Mouse (Mus musculus) MEL (cell line): ENCODE data around the gene Actn1. TPM values are rescaled to one million over a fixed set of nuclear protein-coding genes. Genes with fewer than 3 reads are reported as not detected.

Experiments
- DNase-seq: peaks from one replicate; pipeline ENCODE4 v3.0.0; 2011; ENCODE audit warnings: low read depth, low spot score
- H3K27ac ChIP-seq: 2 replicates; pipeline ENCODE4 v1.5.1; 2012; ENCODE audit warnings: low read depth, mild to moderate bottlenecking, control low read depth, low read length, moderate library complexity; ENCODE audit not compliant: control insufficient read depth
- H3K27me3 ChIP-seq, 2 experiments: fragments of 150-350 bp in 1 of 2; sonication (generic) in 1 of 2; 2 replicates each; pipeline ENCODE4 v1.6.1; 2012; ENCODE audit warnings: low read length in 2 of 2, mild to moderate bottlenecking in 2 of 2, improper control_type of control experiment in 1 of 2, moderate library complexity in 1 of 2; ENCODE audit not compliant: insufficient read depth in 2 of 2, control insufficient read depth in 1 of 2
- H3K36me3 ChIP-seq, 2 experiments: 2 replicates each; pipeline ENCODE4 v1.6.1; 2012 to 2014; ENCODE audit warnings: low read length in 2 of 2, improper control_type of control experiment in 1 of 2, inconsistent platforms in 1 of 2, mild to moderate bottlenecking in 1 of 2; ENCODE audit not compliant: insufficient read depth in 2 of 2, control insufficient read depth in 1 of 2
- H3K4me1 ChIP-seq, 2 experiments: fragments of 150-350 bp in 1 of 2; sonication (generic) in 1 of 2; 2 replicates each; pipeline ENCODE4 v1.6.1; 2012; ENCODE audit warnings: low read length in 2 of 2, improper control_type of control experiment in 1 of 2, mild to moderate bottlenecking in 1 of 2; ENCODE audit not compliant: insufficient read depth in 2 of 2, control insufficient read depth in 1 of 2
- H3K4me3 ChIP-seq, 2 experiments: fragments of 150-350 bp in 1 of 2; sonication (generic) in 1 of 2; 2 replicates each; pipeline ENCODE4 v1.5.1; 2012; ENCODE audit warnings: low read depth in 2 of 2, low read length in 2 of 2, mild to moderate bottlenecking in 2 of 2, moderate library complexity in 2 of 2, control low read depth in 1 of 2, improper control_type of control experiment in 1 of 2; ENCODE audit not compliant: control insufficient read depth in 1 of 2, insufficient read depth in 1 of 2
- H3K79me2 ChIP-seq: 2 replicates; pipeline ENCODE4 v1.6.1; 2012; ENCODE audit warnings: mild to moderate bottlenecking, low read length, moderate library complexity; ENCODE audit not compliant: control insufficient read depth, poor library complexity, insufficient read depth
- H3K9ac ChIP-seq: 2 replicates; pipeline ENCODE4 v1.6.1; 2012; ENCODE audit warnings: low read depth, mild to moderate bottlenecking, control low read depth, low read length, moderate library complexity; ENCODE audit not compliant: control insufficient read depth, poor library complexity, severe bottlenecking
- H3K9me3 ChIP-seq: fragments of 150-350 bp; sonication (generic); replicated peaks from 2 replicates; pipeline ENCODE4 v1.6.1; 2012; ENCODE audit warnings: mild to moderate bottlenecking, low read length, improper control_type of control experiment, moderate library complexity; ENCODE audit not compliant: insufficient read depth
- BHLHE40 ChIP-seq: IDR thresholded peaks from 2 replicates; pipeline ENCODE4 v1.6.1; 2012; ENCODE audit warnings: low read depth, mild to moderate bottlenecking, inconsistent platforms, low read length, improper control_type of control experiment, borderline replicate concordance
- CHD1 ChIP-seq: IDR thresholded peaks from 2 replicates; pipeline ENCODE4 v1.6.1; 2012; ENCODE audit warnings: low read depth, mild to moderate bottlenecking, inconsistent platforms, low read length, improper control_type of control experiment
- CHD2 ChIP-seq: IDR thresholded peaks from 2 replicates; pipeline ENCODE4 v1.6.1; 2011; ENCODE audit warnings: low read length, improper control_type of control experiment
- CTCF ChIP-seq, 3 experiments: IDR thresholded peaks in 2 of 3; conservative IDR thresholded peaks in 1 of 3; 2 replicates each; pipeline ENCODE4 v1.5.1; 2011 to 2012; ENCODE audit warnings: low read length in 3 of 3, low read depth in 2 of 3, mild to moderate bottlenecking in 2 of 3, improper control_type of control experiment in 1 of 3, inconsistent platforms in 1 of 3, mixed read lengths in 1 of 3, moderate library complexity in 1 of 3; ENCODE audit not compliant: control insufficient read depth in 1 of 3, insufficient read depth in 1 of 3, poor library complexity in 1 of 3, severe bottlenecking in 1 of 3
- E2F4 ChIP-seq: IDR thresholded peaks from 2 replicates; pipeline ENCODE4 v1.6.1; 2011; ENCODE audit warnings: low read depth, low read length, improper control_type of control experiment, borderline replicate concordance
- ELF1 ChIP-seq: IDR thresholded peaks from 2 replicates; pipeline ENCODE4 v1.6.1; 2014; ENCODE audit warnings: low read depth, mild to moderate bottlenecking, inconsistent platforms, low read length, improper control_type of control experiment, moderate library complexity
- GABPA ChIP-seq: IDR thresholded peaks from 2 replicates; pipeline ENCODE4 v1.6.1; 2012; ENCODE audit warnings: low read depth, mild to moderate bottlenecking, inconsistent platforms, low read length, improper control_type of control experiment, moderate library complexity
- GATA1 ChIP-seq: IDR thresholded peaks from 2 replicates; pipeline ENCODE4 v1.6.1; 2011; ENCODE audit warnings: low read depth, low read length, improper control_type of control experiment
- HCFC1 ChIP-seq: IDR thresholded peaks from 2 replicates; pipeline ENCODE4 v1.6.1; 2012; ENCODE audit warnings: low read depth, mild to moderate bottlenecking, inconsistent platforms, low read length, improper control_type of control experiment, moderate library complexity
- JUND ChIP-seq: IDR thresholded peaks from 2 replicates; pipeline ENCODE4 v1.6.1; 2011; ENCODE audit warnings: low read depth, mild to moderate bottlenecking, improper control_type of control experiment, low read length
- KAT2A ChIP-seq: conservative IDR thresholded peaks from 2 replicates; pipeline ENCODE4 v1.6.1; 2012; ENCODE audit warnings: low read depth, low read length, improper control_type of control experiment, inconsistent platforms
- MAFK ChIP-seq: IDR thresholded peaks from 2 replicates; pipeline ENCODE4 v1.6.1; 2011; ENCODE audit warnings: low read depth, mild to moderate bottlenecking, low read length, improper control_type of control experiment, borderline replicate concordance
- MAX ChIP-seq: IDR thresholded peaks from 2 replicates; pipeline ENCODE4 v1.6.1; 2011; ENCODE audit warnings: low read length, improper control_type of control experiment
- MEF2A ChIP-seq: IDR thresholded peaks from 2 replicates; pipeline ENCODE4 v1.6.1; 2014; ENCODE audit warnings: low read depth, mild to moderate bottlenecking, inconsistent platforms, low read length, improper control_type of control experiment; ENCODE audit not compliant: poor library complexity, insufficient replicate concordance, severe bottlenecking; ENCODE audit errors: extremely low read depth
- MXI1 ChIP-seq: IDR thresholded peaks from 2 replicates; pipeline ENCODE4 v1.6.1; 2011; ENCODE audit warnings: mild to moderate bottlenecking, low read depth, low read length, improper control_type of control experiment
- MYB ChIP-seq: IDR thresholded peaks from 2 replicates; pipeline ENCODE4 v1.6.1; 2011; ENCODE audit warnings: mild to moderate bottlenecking, low read depth, low read length, improper control_type of control experiment
- MYC ChIP-seq: IDR thresholded peaks from 2 replicates; pipeline ENCODE4 v1.6.1; 2011; ENCODE audit warnings: low read depth, mild to moderate bottlenecking, low read length, improper control_type of control experiment, moderate library complexity
- NELFE ChIP-seq: IDR thresholded peaks from 2 replicates; pipeline ENCODE4 v1.6.1; 2011; ENCODE audit warnings: low read depth, low read length, improper control_type of control experiment
- NRF1 ChIP-seq: IDR thresholded peaks from 2 replicates; pipeline ENCODE4 v1.6.1; 2014; ENCODE audit warnings: low read depth, mild to moderate bottlenecking, inconsistent platforms, low read length, improper control_type of control experiment, moderate library complexity; ENCODE audit not compliant: poor library complexity, insufficient read depth, severe bottlenecking
- POLR2A ChIP-seq, 2 experiments: IDR thresholded peaks; 2 replicates each; pipeline ENCODE4 v1.6.1; 2011 to 2012; ENCODE audit warnings: low read length in 2 of 2, mild to moderate bottlenecking in 2 of 2, control low read depth in 1 of 2, improper control_type of control experiment in 1 of 2, low read depth in 1 of 2, moderate library complexity in 1 of 2; ENCODE audit not compliant: control insufficient read depth in 1 of 2, insufficient read depth in 1 of 2, poor library complexity in 1 of 2
- POLR2AphosphoS2 ChIP-seq: IDR thresholded peaks from 2 replicates; pipeline ENCODE4 v1.6.1; 2011; ENCODE audit warnings: low read length, improper control_type of control experiment
- POLR2AphosphoS5 ChIP-seq: IDR thresholded peaks from 2 replicates; pipeline ENCODE4 v1.6.1; 2012; ENCODE audit warnings: low read depth, borderline replicate concordance, mild to moderate bottlenecking, inconsistent platforms, low read length, moderate library complexity, mixed read lengths
- RAD21 ChIP-seq: IDR thresholded peaks from 2 replicates; pipeline ENCODE4 v1.6.1; 2011; ENCODE audit warnings: mild to moderate bottlenecking, low read depth, low read length, improper control_type of control experiment
- RCOR1 ChIP-seq: IDR thresholded peaks from 2 replicates; pipeline ENCODE4 v1.6.1; 2012; ENCODE audit warnings: low read depth, mild to moderate bottlenecking, inconsistent platforms, low read length, improper control_type of control experiment
- SIN3A ChIP-seq: IDR thresholded peaks from 2 replicates; pipeline ENCODE4 v1.6.1; 2012; ENCODE audit warnings: low read length, improper control_type of control experiment, inconsistent platforms
- SMC3 ChIP-seq: IDR thresholded peaks from 2 replicates; pipeline ENCODE4 v1.6.1; 2011; ENCODE audit warnings: low read depth, low read length, improper control_type of control experiment
- TAL1 ChIP-seq: IDR thresholded peaks from 2 replicates; pipeline ENCODE4 v1.6.1; 2012; ENCODE audit warnings: mild to moderate bottlenecking, inconsistent platforms, low read length, moderate library complexity, mixed read lengths
- TBP ChIP-seq: IDR thresholded peaks from 2 replicates; pipeline ENCODE4 v1.8.0; 2011; ENCODE audit warnings: low read depth, low read length, improper control_type of control experiment
- TCF12 ChIP-seq: IDR thresholded peaks from 2 replicates; pipeline ENCODE4 v1.6.1; 2014; ENCODE audit warnings: low read depth, mild to moderate bottlenecking, inconsistent platforms, low read length, improper control_type of control experiment, moderate library complexity
- UBTF ChIP-seq: IDR thresholded peaks from 2 replicates; pipeline ENCODE4 v1.6.1; 2012; ENCODE audit warnings: low read depth, mild to moderate bottlenecking, inconsistent platforms, low read length, improper control_type of control experiment, moderate library complexity, borderline replicate concordance; ENCODE audit not compliant: insufficient read depth
- USF1 ChIP-seq: IDR thresholded peaks from 2 replicates; pipeline ENCODE4 v1.6.1; 2014; ENCODE audit warnings: low read depth, mild to moderate bottlenecking, inconsistent platforms, low read length, improper control_type of control experiment, moderate library complexity
- USF2 ChIP-seq, 2 experiments: IDR thresholded peaks; 2 replicates each; pipeline ENCODE4 v1.6.1; 2011 to 2012; ENCODE audit warnings: improper control_type of control experiment in 2 of 2, low read length in 2 of 2, borderline replicate concordance in 1 of 2, inconsistent platforms in 1 of 2, low read depth in 1 of 2, mild to moderate bottlenecking in 1 of 2; ENCODE audit not compliant: insufficient read depth in 1 of 2
- ZC3H11A ChIP-seq: IDR thresholded peaks from 2 replicates; pipeline ENCODE4 v1.6.1; 2012; ENCODE audit warnings: low read depth, mild to moderate bottlenecking, inconsistent platforms, low read length, improper control_type of control experiment
- ZKSCAN1 ChIP-seq: IDR thresholded peaks from 2 replicates; pipeline ENCODE4 v1.6.1; 2012; ENCODE audit warnings: low read depth, mild to moderate bottlenecking, inconsistent platforms, low read length, improper control_type of control experiment, moderate library complexity
- ZNF384 ChIP-seq: IDR thresholded peaks from 2 replicates; pipeline ENCODE4 v1.6.1; 2012; ENCODE audit warnings: low read depth, mild to moderate bottlenecking, inconsistent platforms, low read length, improper control_type of control experiment
- polyA plus RNA-seq, 2 experiments: library from polyadenylated mRNA; stranded (reverse) in 1 of 2; unstranded in 1 of 2; fragments of >175 nt in 1 of 2; fragments of >200 nt in 1 of 2; gene quantifications; 2 replicates each; pipeline versions ENCODE4 v1.2.1 to v1.2.4; 2012; ENCODE audit warnings: low replicate concordance in 2 of 2, low read depth in 1 of 2; ENCODE audit not compliant: insufficient read length in 2 of 2, insufficient read depth in 1 of 2, missing spikeins in 1 of 2
- total RNA-seq: library from RNA; depleted of rRNA; stranded (reverse); fragments of 300-350 nt; gene quantifications from 2 replicates; pipeline ENCODE4 v1.2.3, GENCODE M21; 2012

The Actn1 gene
- total and polyA plus RNA-seq, 3 experiments, result 7.8 to 27.0 TPM; not detected in 1

GRCm38 (mm10) chr12:80259216-80260055 is 735 bp downstream of the Actn1 start:
- Histone ChIP-seq H3K9ac (peak overlapping the region; percentile 87), H3K79me2 (peaks cover 7% of the 10 kb centered on the region), H3K36me3 (0 out of 4 replicates have a peak, but pooled peaks cover 0 to 2% of the 10 kb centered on the region in 2 experiments), H3K27me3 (no peaks in the 10 kb centered on the region), H3K27ac (peak overlapping the region; percentile 62), H3K4me3 (peak overlapping the region; percentile 89 to 94), H3K4me1 (peaks cover 0 to 6% of the 10 kb centered on the region in 2 experiments; a peak in 1 of 4 replicates), H3K9me3 (no peaks in the 10 kb centered on the region)
- peak; percentile 79 for DNase-seq
- TF ChIP-seq HCFC1 (no peak), GABPA (no peak), MYC (no peak), MAFK (no peak), SMC3 (no peak; the same call in 1 of the 2 replicates), USF2 (IDR thresholded peaks at IDR 0.05; ENCODE audit: borderline replicate concordance in 1 of 2, insufficient read depth in 1 of 2, low read depth in 1 of 2, low read length in 2 of 2) (no peak), RAD21 (no peak), TBP (no peak), MYB (no peak), E2F4 (no peak), BHLHE40 (no peak), KAT2A (no peak), CHD1 (peak; percentile 70; the same call in 1 of the 2 replicates), POLR2AphosphoS5 (no peak), ZKSCAN1 (no peak), TAL1 (no peak), MXI1 (no peak; the same call in none of the 2 replicates), NRF1 (no peak), MAX (no peak), POLR2AphosphoS2 (no peak), NELFE (peak; percentile 1; the same call in 1 of the 2 replicates), CTCF (IDR thresholded peaks at IDR 0.05 in 2 of 3, conservative IDR thresholded peaks at IDR 0.05 in 1 of 3; ENCODE audit: control insufficient read depth in 1 of 3, insufficient read depth in 1 of 3, low read depth in 2 of 3, low read length in 3 of 3, poor library complexity in 1 of 3, severe bottlenecking in 1 of 3) (peak in 2 of 3 experiments; percentile 10 to 20; a peak in 2 of 6 replicates), ZC3H11A (no peak), GATA1 (no peak), POLR2A (IDR thresholded peaks at IDR 0.05; ENCODE audit: control insufficient read depth in 1 of 2, insufficient read depth in 1 of 2, low read depth in 1 of 2, low read length in 2 of 2, poor library complexity in 1 of 2) (no peak; a peak in 2 of 4 replicates), SIN3A (no peak; the same call in 1 of the 2 replicates), USF1 (no peak), MEF2A (no peak), TCF12 (0 out of 2 replicates have a peak, but pooled peaks have one; percentile 4), UBTF (peak; percentile 71; the same call in 1 of the 2 replicates), RCOR1 (no peak), JUND (no peak), ZNF384 (no peak), CHD2 (no peak), ELF1 (no peak)
